13 mouse cellular contexts compared by ENCODE assay signal in genomic region chr15:83529765-83530164, GRCm38 (mm10). TPM values are rescaled to one million over a fixed set of nuclear protein-coding genes. Genes with fewer than 3 reads are reported as not detected.
A peak's percentile ranks its signal among the peaks of the same experiment; 100 is the strongest.
DNase-seq lines count a peak whose midpoint lies in the region; ATAC-seq and TF ChIP-seq lines count a peak whose summit lies in the region.
"Had no signal": no experiment of that assay in that cellular context is flagged by ENCODE, and none has a peak within 500 bp of the region (broad histone marks: within the 10 kb centered on the region; RNA-seq: fewer than 3 reads in every experiment).

No protein-coding gene starts in this region.

- H3K4me2 ChIP-seq in heart, postnatal 0 days (ENCODE audit: low read depth, low read length), result no peak overlapping the region

- H3K4me3 ChIP-seq in heart, postnatal 0 days (ENCODE audit: low read depth, low read length), result no peak overlapping the region

- ATAC-seq in heart, postnatal 0 days (ENCODE audit: insufficient read depth, low read depth), result no peak
- ATAC-seq: midbrain, embryonic 16.5 days had no signal

- 44% methylated on average over 5 of the region's 5 CpGs for WGBS in heart, postnatal 0 days

- no peaks in the 10 kb centered on the region for H3K9me3 ChIP-seq in heart, postnatal 0 days (replicated peaks; ENCODE audit: control insufficient read depth, low read length)

- peak; percentile 59 to 79 for DNase-seq in adrenal gland, adult (ENCODE audit: inconsistent age in 2 of 2, low spot score in 1 of 2)
- DNase-seq in adrenal gland, postnatal 4 days (ENCODE audit: low spot score in 2 of 2), result no peak
- peak; percentile 65 for DNase-seq in adrenal gland, postnatal 10 days
- no peak for DNase-seq in heart, postnatal 0 days (ENCODE audit: low spot score)
- DNase-seq in kidney, postnatal 36 days, result peak; percentile 78 to 82
- no peak for DNase-seq in adipocyte (ENCODE audit: low spot score)
- DNase-seq in left cerebral cortex, adult 8-10 months (ENCODE audit: low spot score in 2 of 2), result no peak
- DNase-seq in frontal cortex, adult 2 months (ENCODE audit: extremely low spot score in 1 of 2, low spot score in 1 of 2), result no peak
- DNase-seq: cerebellum, adult 9-11 months; liver, postnatal 0 days; thymus, postnatal 14 days had no signal

- H3K4me1 ChIP-seq in heart, postnatal 0 days (ENCODE audit: control insufficient read depth, insufficient read depth), result peaks cover 60% of the 10 kb centered on the region

- H3K27ac ChIP-seq in heart, postnatal 0 days (ENCODE audit: low read depth), result peak overlapping the region; percentile 72

- TF ChIP-seq CTCF in heart, postnatal 0 days (IDR thresholded peaks at IDR 0.05; ENCODE audit: low read depth), result no peak

- TF ChIP-seq EP300 in heart, postnatal 0 days (IDR thresholded peaks at IDR 0.05; ENCODE audit: low read depth), result no peak

- no peak overlapping the region for H3K9ac ChIP-seq in heart, postnatal 0 days (replicated peaks; ENCODE audit: low read depth, low read length)
- H3K9ac ChIP-seq: liver, postnatal 0 days had no signal

- no peaks in the 10 kb centered on the region for H3K27me3 ChIP-seq in heart, postnatal 0 days (ENCODE audit: control insufficient read depth, insufficient read depth, low read length)

- 0 out of 2 replicates have a peak, but pooled peaks cover 5% of the 10 kb centered on the region for H3K36me3 ChIP-seq in heart, postnatal 0 days (replicated peaks; ENCODE audit: control insufficient read depth, insufficient read depth, low read length)
- H3K36me3 ChIP-seq: G1E had no signal

RNA-seq across cellular contexts. Expression of gene Bik, which starts 3.1 kb away (rescaled TPM):
- 1 to 10 TPM; 8.2 to 9.1 TPM for total RNA-seq in adrenal gland, postnatal 4 days (2021)
- 10 to 100 TPM; 10.4 to 12.1 TPM for total RNA-seq in adrenal gland, postnatal 10 days (2021)
- total RNA-seq in heart, postnatal 0 days (2014; rRNA removed; ENCODE audit: low replicate concordance), result 25.8 and 49.6 TPM in 2 replicates
- 33.8 and 37.7 TPM in 2 replicates for polyA plus RNA-seq in heart, postnatal 0 days (2015; fragmentation: Nextera tagmentation; extraction: Ambion mirVana)
- under 1 TPM in 3 of 4 experiments, not detected in 1; 0.40 to 0.70 (median 0.54) TPM for total RNA-seq in left cerebral cortex, adult 8-10 months (2022)
- 0.30 and 0.59 TPM in 2 replicates for polyA plus RNA-seq in frontal cortex, adult 2 months (2012; rRNA removed)
- total RNA-seq: G1E had no signal
- polyA plus RNA-seq: G1E had no signal

RNA-seq across cellular contexts. Expression of gene Ttll1, which starts 19.1 kb away (rescaled TPM):
- total RNA-seq in adrenal gland, postnatal 4 days (2021), result 10 to 100 TPM in 1 of 2 experiments, 1 to 10 TPM in 1; 9.8 to 11.3 TPM
- 1 to 10 TPM; 7.0 to 9.5 TPM for total RNA-seq in adrenal gland, postnatal 10 days (2021)
- 5.8 and 10.7 TPM in 2 replicates for total RNA-seq in heart, postnatal 0 days (2014; rRNA removed; ENCODE audit: low replicate concordance)
- polyA plus RNA-seq in heart, postnatal 0 days (2015; fragmentation: Nextera tagmentation; extraction: Ambion mirVana), result 23.2 and 25.7 TPM in 2 replicates
- 10 to 100 TPM; 48.1 to 53.0 (median 49.1) TPM for total RNA-seq in left cerebral cortex, adult 8-10 months (2022)
- 51.6 and 52.9 TPM in 2 replicates for polyA plus RNA-seq in frontal cortex, adult 2 months (2012; rRNA removed)

RNA-seq across cellular contexts. Expression of gene Tspo, which starts 33.6 kb away (rescaled TPM):
- total RNA-seq in adrenal gland, postnatal 4 days (2021), result 100 to 1,000 TPM; 168 to 169 TPM
- 100 to 1,000 TPM; 298 to 316 TPM for total RNA-seq in adrenal gland, postnatal 10 days (2021)
- 264 and 335 TPM in 2 replicates for total RNA-seq in heart, postnatal 0 days (2014; rRNA removed; ENCODE audit: low replicate concordance)
- polyA plus RNA-seq in heart, postnatal 0 days (2015; fragmentation: Nextera tagmentation; extraction: Ambion mirVana), result 205 and 210 TPM in 2 replicates
- 10 to 100 TPM in 3 of 4 experiments, 1 to 10 TPM in 1; 8.7 to 12.8 (median 10.5) TPM for total RNA-seq in left cerebral cortex, adult 8-10 months (2022)
- polyA plus RNA-seq in frontal cortex, adult 2 months (2012; rRNA removed), result 10.9 and 11.3 TPM in 2 replicates

RNA-seq across cellular contexts. Expression of gene Mcat, which starts 33.8 kb away (rescaled TPM):
- 10 to 100 TPM; 38.1 to 43.3 TPM for total RNA-seq in adrenal gland, postnatal 4 days (2021)
- 10 to 100 TPM; 43.1 to 49.3 TPM for total RNA-seq in adrenal gland, postnatal 10 days (2021)
- total RNA-seq in heart, postnatal 0 days (2014; rRNA removed; ENCODE audit: low replicate concordance), result 66.6 and 87.2 TPM in 2 replicates
- 33.5 and 36.9 TPM in 2 replicates for polyA plus RNA-seq in heart, postnatal 0 days (2015; fragmentation: Nextera tagmentation; extraction: Ambion mirVana)
- 10 to 100 TPM; 21.5 to 30.0 (median 28.1) TPM for total RNA-seq in left cerebral cortex, adult 8-10 months (2022)
- polyA plus RNA-seq in frontal cortex, adult 2 months (2012; rRNA removed), result 23.9 and 29.6 TPM in 2 replicates

Comparison
In these comparisons a context has a peak if more than half of its experiments do, and no peak if none do; other contexts are left out.
1. DNase-seq: peak in adrenal gland, adult (2 of 2), adrenal gland, postnatal 10 days (single experiment) and kidney, postnatal 36 days (2 of 2); none in adrenal gland, postnatal 4 days (0 of 2), heart, postnatal 0 days (single experiment), adipocyte (single experiment), left cerebral cortex, adult 8-10 months (0 of 2) and frontal cortex, adult 2 months (0 of 2).
2. RNA of gene Bik, which starts 3.1 kb away (total RNA-seq): 25.8 to 49.6 TPM in heart, postnatal 0 days, 10.4 to 12.1 TPM in adrenal gland, postnatal 10 days and 8.2 to 9.1 TPM in adrenal gland, postnatal 4 days; 0.40 to 0.70 TPM in left cerebral cortex, adult 8-10 months; every median in the first group is over 4 times any median in the second.
3. RNA of gene Tspo, which starts 33.6 kb away (total RNA-seq): 264 to 335 TPM in heart, postnatal 0 days, 298 to 316 TPM in adrenal gland, postnatal 10 days and 168 to 169 TPM in adrenal gland, postnatal 4 days; 8.7 to 12.8 TPM in left cerebral cortex, adult 8-10 months; every median in the first group is over 10 times any median in the second.